Mouse (Mus musculus): ENCODE measurements around the gene Rarres2. TPM values are rescaled to one million over a fixed set of nuclear protein-coding genes. Genes with fewer than 3 reads are reported as not detected.

The Rarres2 gene
- total and polyA plus RNA-seq, 2 experiments from 2014 or later: 4.6 to 7.4 TPM

DNA sequence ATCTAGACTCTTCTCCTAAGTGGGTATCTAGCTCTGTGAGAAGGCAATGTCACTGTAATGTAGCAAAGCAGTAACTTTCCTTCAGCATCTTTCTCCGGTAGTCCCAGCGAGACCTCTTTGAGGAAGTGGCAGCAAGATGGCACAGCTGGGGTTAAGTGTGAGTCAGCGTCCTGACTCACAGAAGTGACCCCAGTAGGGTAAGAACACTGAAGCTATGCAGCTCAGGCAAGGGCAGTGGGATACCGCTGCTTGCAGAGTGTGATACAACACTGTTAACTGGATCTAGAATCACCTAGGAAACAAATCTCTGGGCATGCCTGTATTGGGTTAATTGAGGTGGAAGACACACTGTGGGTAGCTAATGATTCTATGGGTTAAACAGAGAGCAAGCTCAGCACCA, 36.5 kb downstream of the Rarres2 start:
- 62% methylated on average over 4 of the region's 4 CpGs for WGBS
- no peak overlapping the region for H3K9ac ChIP-seq (replicated peaks; ENCODE audit: low read length, poor library complexity, severe bottlenecking)
- ATAC-seq (ENCODE audit: low FRiP score): no peak

GRCm38 (mm10) chr6:48534913-48535312, 37.7 kb downstream of the Rarres2 start:
- TF ChIP-seq CTCF (IDR thresholded peaks at IDR 0.05): no peak
- ATAC-seq (ENCODE audit: low FRiP score): no peak
- WGBS: 86% methylated on average over 8 of the region's 8 CpGs

More for the DNA sequence above, 36.5 kb downstream of the Rarres2 start:
- DNase-seq (ENCODE audit: low spot score): no peak
- TF ChIP-seq CTCF (IDR thresholded peaks at IDR 0.05): no peak
- Histone ChIP-seq H3K36me3 (ENCODE audit: insufficient read depth, low read length) (peaks cover 29% of the 10 kb centered on the region), H3K4me3 (ENCODE audit: low read depth, low read length) (no peak overlapping the region), H3K27me3 (ENCODE audit: insufficient read depth, low read length) (no peaks in the 10 kb centered on the region), H3K9me3 (ENCODE audit: low read length) (no peaks in the 10 kb centered on the region), H3K27ac (ENCODE audit: low read depth, low read length) (no peak overlapping the region), H3K4me1 (ENCODE audit: insufficient read depth, low read length) (peaks cover 16% of the 10 kb centered on the region), H3K4me2 (ENCODE audit: low read depth, low read length, poor library complexity, severe bottlenecking) (no peak overlapping the region)

GRCm38 (mm10) chr6:48533475-48533874, 39.1 kb downstream of the Rarres2 start:
- H3K27ac ChIP-seq (ENCODE audit: low read depth, low read length): no peak overlapping the region
- peaks cover 36% of the 10 kb centered on the region for H3K36me3 ChIP-seq (ENCODE audit: insufficient read depth, low read length)
- TF ChIP-seq CTCF (IDR thresholded peaks at IDR 0.05): no peak
- ATAC-seq (ENCODE audit: low FRiP score) (no peak), DNase-seq (ENCODE audit: low spot score) (no peak)
- H3K4me3 ChIP-seq (ENCODE audit: low read depth, low read length): no peak overlapping the region
- no peaks in the 10 kb centered on the region for H3K27me3 ChIP-seq (ENCODE audit: insufficient read depth, low read length)
- H3K4me1 ChIP-seq (ENCODE audit: insufficient read depth, low read length): peaks cover 10% of the 10 kb centered on the region
- no peak overlapping the region for H3K9ac ChIP-seq (replicated peaks; ENCODE audit: low read length, poor library complexity, severe bottlenecking)
- no peaks in the 10 kb centered on the region for H3K9me3 ChIP-seq (ENCODE audit: low read length)
- no peak overlapping the region for H3K4me2 ChIP-seq (ENCODE audit: low read depth, low read length, poor library complexity, severe bottlenecking)
- 82% methylated on average over 2 of the region's 2 CpGs for WGBS

More at GRCm38 (mm10) chr6:48534913-48535312, 37.7 kb downstream of the Rarres2 start:
- H3K27ac ChIP-seq (ENCODE audit: low read depth, low read length): no peak overlapping the region
- no peaks in the 10 kb centered on the region for H3K27me3 ChIP-seq (ENCODE audit: insufficient read depth, low read length)
- no peak for DNase-seq (ENCODE audit: low spot score)
- H3K4me1 ChIP-seq (ENCODE audit: insufficient read depth, low read length): peaks cover 16% of the 10 kb centered on the region
- no peaks in the 10 kb centered on the region for H3K9me3 ChIP-seq (ENCODE audit: low read length)
- peaks cover 25% of the 10 kb centered on the region for H3K36me3 ChIP-seq (ENCODE audit: insufficient read depth, low read length)
- H3K9ac ChIP-seq (replicated peaks; ENCODE audit: low read length, poor library complexity, severe bottlenecking): no peak overlapping the region
- H3K4me3 ChIP-seq (ENCODE audit: low read depth, low read length): no peak overlapping the region
- H3K4me2 ChIP-seq (ENCODE audit: low read depth, low read length, poor library complexity, severe bottlenecking): no peak overlapping the region

GRCm38 (mm10) chr6:48530862-48531261, 41.7 kb downstream of the Rarres2 start:
- ATAC-seq (ENCODE audit: low FRiP score): no peak
- no peak for DNase-seq (ENCODE audit: low spot score)
- Histone ChIP-seq H3K4me1 (ENCODE audit: insufficient read depth, low read length) (no peaks in the 10 kb centered on the region), H3K27me3 (ENCODE audit: insufficient read depth, low read length) (no peaks in the 10 kb centered on the region), H3K9me3 (ENCODE audit: low read length) (no peaks in the 10 kb centered on the region), H3K4me2 (ENCODE audit: low read depth, low read length, poor library complexity, severe bottlenecking) (no peak overlapping the region), H3K36me3 (ENCODE audit: insufficient read depth, low read length) (peaks cover 52% of the 10 kb centered on the region), H3K4me3 (ENCODE audit: low read depth, low read length) (no peak overlapping the region), H3K9ac (replicated peaks; ENCODE audit: low read length, poor library complexity, severe bottlenecking) (no peak overlapping the region), H3K27ac (ENCODE audit: low read depth, low read length) (no peak overlapping the region)
- 89% methylated on average over 2 of the region's 2 CpGs for WGBS
- no peak for TF ChIP-seq CTCF (IDR thresholded peaks at IDR 0.05)

DNA sequence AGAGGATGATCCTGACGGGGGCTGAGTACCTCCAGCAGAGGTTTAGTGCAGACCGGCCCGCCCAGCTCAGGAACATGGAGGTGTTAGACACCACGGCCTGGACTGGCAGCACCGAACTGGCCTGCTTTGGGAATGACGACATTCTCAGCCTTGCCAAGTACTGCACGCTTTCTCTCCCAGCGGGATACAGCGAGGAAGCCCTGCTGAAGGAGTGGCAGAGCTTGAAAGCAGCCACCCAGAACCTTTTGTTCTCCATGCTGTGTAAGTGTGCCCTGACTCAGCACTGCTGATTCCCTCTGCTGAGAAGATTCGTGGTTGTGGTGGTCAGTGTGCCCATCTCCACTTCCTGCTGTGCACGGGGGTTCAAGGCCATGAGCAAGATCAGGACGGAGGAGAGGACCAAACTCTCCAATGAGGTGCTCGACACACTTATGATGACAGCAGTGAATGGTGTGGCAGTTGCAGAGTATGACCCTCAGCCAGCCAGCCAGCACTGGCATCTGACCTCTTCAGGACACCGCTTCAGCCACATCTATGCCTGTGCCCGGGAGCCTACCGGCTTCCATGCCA, 42.6 kb downstream of the Rarres2 start:
- no peak for TF ChIP-seq CTCF (IDR thresholded peaks at IDR 0.05)
- 77% methylated on average over 16 of the region's 16 CpGs for WGBS
- H3K4me1 ChIP-seq (ENCODE audit: insufficient read depth, low read length): no peaks in the 10 kb centered on the region
- no peak for ATAC-seq (ENCODE audit: low FRiP score)
- no peak overlapping the region for H3K9ac ChIP-seq (replicated peaks; ENCODE audit: low read length, poor library complexity, severe bottlenecking)
- no peak overlapping the region for H3K27ac ChIP-seq (ENCODE audit: low read depth, low read length)
- H3K27me3 ChIP-seq (ENCODE audit: insufficient read depth, low read length): no peaks in the 10 kb centered on the region
- no peak overlapping the region for H3K4me2 ChIP-seq (ENCODE audit: low read depth, low read length, poor library complexity, severe bottlenecking)
- DNase-seq (ENCODE audit: low spot score): no peak
- peaks cover 56% of the 10 kb centered on the region for H3K36me3 ChIP-seq (ENCODE audit: insufficient read depth, low read length)
- H3K4me3 ChIP-seq (ENCODE audit: low read depth, low read length): no peak overlapping the region
- H3K9me3 ChIP-seq (ENCODE audit: low read length): no peaks in the 10 kb centered on the region

GRCm38 (mm10) chr6:48529261-48529660, 43.3 kb downstream of the Rarres2 start:
- Histone ChIP-seq H3K9me3 (ENCODE audit: low read length) (no peaks in the 10 kb centered on the region), H3K27me3 (ENCODE audit: insufficient read depth, low read length) (no peaks in the 10 kb centered on the region), H3K4me3 (ENCODE audit: low read depth, low read length) (no peak overlapping the region), H3K4me2 (ENCODE audit: low read depth, low read length, poor library complexity, severe bottlenecking) (no peak overlapping the region), H3K9ac (replicated peaks; ENCODE audit: low read length, poor library complexity, severe bottlenecking) (no peak overlapping the region), H3K36me3 (ENCODE audit: insufficient read depth, low read length) (peaks cover 56% of the 10 kb centered on the region), H3K4me1 (ENCODE audit: insufficient read depth, low read length) (no peaks in the 10 kb centered on the region), H3K27ac (ENCODE audit: low read depth, low read length) (no peak overlapping the region)
- ATAC-seq (ENCODE audit: low FRiP score): no peak
- 75% methylated on average over 14 of the region's 14 CpGs for WGBS
- DNase-seq (ENCODE audit: low spot score): no peak
- peak; percentile 20; the same call in 1 of the 2 replicates for TF ChIP-seq CTCF (IDR thresholded peaks at IDR 0.05)
